Mouse (Mus musculus) kidney, postnatal 4 days (tissue): ENCODE measurements around the gene Prss16.

Experiments used
- DNase-seq, 2 experiments: peaks; one replicate each; pipeline ENCODE4 v3.0.0; 2021; ENCODE audit warnings: mixed read lengths in 2 of 2

Prss16 gene

DNA sequence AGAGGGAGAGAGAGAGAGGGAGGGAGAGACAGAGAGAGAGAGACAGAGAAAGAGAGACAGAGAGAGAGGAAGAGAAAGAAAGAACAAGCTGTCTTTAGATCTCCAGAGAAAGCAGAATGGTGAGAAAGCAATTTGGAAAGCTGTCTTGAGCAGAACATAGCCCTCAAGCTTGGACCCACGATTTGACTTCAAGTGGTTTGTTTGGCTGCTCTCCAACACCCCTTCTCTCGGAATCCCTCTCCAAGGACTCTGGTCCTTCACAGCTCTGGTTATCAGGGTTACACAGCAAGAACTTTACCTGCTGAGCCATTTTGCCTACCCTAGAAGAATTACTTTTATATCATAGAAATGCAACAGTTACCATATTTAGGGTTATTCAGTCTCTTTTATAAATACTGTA is 39.7 kb downstream of the Prss16 start:
- DNase-seq = no peak

DNA sequence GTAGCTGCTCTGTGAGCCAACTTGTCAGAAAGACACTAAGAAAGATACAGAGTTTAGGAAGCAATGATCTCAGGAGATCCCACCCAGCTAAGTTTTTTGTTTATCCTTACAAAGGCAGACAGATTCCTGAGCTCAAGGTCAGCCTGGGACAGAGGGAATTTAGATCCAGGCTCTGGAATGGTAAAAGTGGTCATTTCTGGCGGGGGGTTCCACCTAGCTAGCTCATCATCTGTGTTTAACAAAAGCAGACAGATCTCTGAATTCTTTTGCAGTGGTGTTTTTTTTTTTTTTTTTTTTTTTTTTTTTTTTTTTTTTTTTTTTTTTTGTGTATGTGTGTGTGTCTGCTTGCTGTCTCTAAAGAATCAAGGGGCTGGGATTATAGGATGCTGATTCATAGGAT is 40.3 kb downstream of the Prss16 start:
- DNase-seq = no peak
